Comparison of ENCODE assay signal across 13 mouse cellular contexts in genomic region chr16:7764383-7764782, GRCm38 (mm10).
DNase-seq lines count a peak whose midpoint lies in the region; ATAC-seq and TF ChIP-seq lines count a peak whose summit lies in the region.
"Had no signal": no experiment of that assay in that cellular context is flagged by ENCODE, and none has a peak within 500 bp of the region (broad histone marks: within the 10 kb centered on the region; RNA-seq: fewer than 3 reads in every experiment).

No protein-coding gene starts in this region.

- TF ChIP-seq CTCF in kidney, postnatal 0 days (IDR thresholded peaks at IDR 0.05; ENCODE audit: low read depth): no peak

- H3K9me3 ChIP-seq in kidney, postnatal 0 days (replicated peaks; ENCODE audit: low read length): no peaks in the 10 kb centered on the region
- H3K9me3 ChIP-seq in embryonic facial prominence, embryonic 11.5 days (replicated peaks; ENCODE audit: control insufficient read depth, low read length): no peaks in the 10 kb centered on the region
- no peaks in the 10 kb centered on the region for H3K9me3 ChIP-seq in liver, embryonic 12.5 days (replicated peaks)
- H3K9me3 ChIP-seq: neural tube, embryonic 12.5 days had no signal

- H3K4me3 ChIP-seq in kidney, postnatal 0 days (replicated peaks; ENCODE audit: low read depth, low read length): no peak overlapping the region
- no peak overlapping the region for H3K4me3 ChIP-seq in embryonic facial prominence, embryonic 11.5 days (ENCODE audit: low read depth, low read length)
- H3K4me3 ChIP-seq in liver, embryonic 12.5 days: no peak overlapping the region
- H3K4me3 ChIP-seq: neural tube, embryonic 12.5 days had no signal

- 29% methylated on average over 6 of the region's 6 CpGs for WGBS in kidney, postnatal 0 days
- WGBS in embryonic facial prominence, embryonic 11.5 days: 8% methylated on average over 6 of the region's 6 CpGs
- WGBS in liver, embryonic 12.5 days (ENCODE audit: insufficient replicate concordance): 45% methylated on average over 6 of the region's 6 CpGs

- no peak overlapping the region for H3K4me2 ChIP-seq in kidney, postnatal 0 days (ENCODE audit: low read length)
- H3K4me2 ChIP-seq in embryonic facial prominence, embryonic 11.5 days (ENCODE audit: low read depth, low read length): no peak overlapping the region
- no peak overlapping the region for H3K4me2 ChIP-seq in liver, embryonic 12.5 days
- H3K4me2 ChIP-seq: liver, embryonic 11.5 days; neural tube, embryonic 12.5 days had no signal

- H3K9ac ChIP-seq in kidney, postnatal 0 days (ENCODE audit: low read depth, low read length): no peak overlapping the region
- no peak overlapping the region for H3K9ac ChIP-seq in embryonic facial prominence, embryonic 11.5 days (replicated peaks; ENCODE audit: low read length)
- H3K9ac ChIP-seq in liver, embryonic 12.5 days: no peak overlapping the region
- H3K9ac ChIP-seq: neural tube, embryonic 12.5 days had no signal

- no peaks in the 10 kb centered on the region for H3K4me1 ChIP-seq in kidney, postnatal 0 days (replicated peaks; ENCODE audit: insufficient read depth, low read length)
- H3K4me1 ChIP-seq in embryonic facial prominence, embryonic 11.5 days (ENCODE audit: control insufficient read depth, insufficient read depth, low read length): no peaks in the 10 kb centered on the region
- H3K4me1 ChIP-seq in liver, embryonic 12.5 days: no peaks in the 10 kb centered on the region

- peak; percentile 73 for DNase-seq in kidney, postnatal 0 days (ENCODE audit: low spot score)
- no peak for DNase-seq in kidney, postnatal 14 days
- DNase-seq in embryonic facial prominence, embryonic 11.5 days (ENCODE audit: low spot score): peak; percentile 17
- DNase-seq in mesoderm, embryonic 11.5 days (ENCODE audit: low read depth, low spot score): peak; percentile 16
- peak; percentile 85 for DNase-seq in retina, postnatal 1 day
- DNase-seq: cerebellum, adult 11-12 months; thymus, adult 18-20 months had no signal

- H3K27me3 ChIP-seq in kidney, postnatal 0 days (ENCODE audit: insufficient read depth, low read length): no peaks in the 10 kb centered on the region
- H3K27me3 ChIP-seq in embryonic facial prominence, embryonic 11.5 days (ENCODE audit: control insufficient read depth, insufficient read depth, low read length): no peaks in the 10 kb centered on the region
- H3K27me3 ChIP-seq in liver, embryonic 12.5 days (replicated peaks): no peaks in the 10 kb centered on the region
- H3K27me3 ChIP-seq: neural tube, embryonic 12.5 days had no signal

- H3K36me3 ChIP-seq in kidney, postnatal 0 days (ENCODE audit: insufficient read depth, low read length): no peaks in the 10 kb centered on the region
- no peaks in the 10 kb centered on the region for H3K36me3 ChIP-seq in embryonic facial prominence, embryonic 11.5 days (replicated peaks; ENCODE audit: control insufficient read depth, insufficient read depth, low read depth, low read length)
- no peaks in the 10 kb centered on the region for H3K36me3 ChIP-seq in liver, embryonic 12.5 days
- H3K36me3 ChIP-seq: neural tube, embryonic 12.5 days had no signal

- peak; percentile 49 for ATAC-seq in kidney, postnatal 0 days (replicated peaks; ENCODE audit: low FRiP score, low read depth)
- 0 out of 2 replicates have a peak, but pooled peaks have one; percentile 56 for ATAC-seq in embryonic facial prominence, embryonic 11.5 days (replicated peaks; ENCODE audit: insufficient number of reproducible peaks, low FRiP score, low TSS enrichment, low read depth)
- no peak for ATAC-seq in liver, embryonic 12.5 days
- ATAC-seq in activated CD4-positive, CD25-positive, alpha-beta regulatory T cell, adult 4 months: no peak
- ATAC-seq: CD4-positive, CD25-positive, alpha-beta regulatory T cell, adult 4 months; intestine, postnatal 0 days had no signal

- H3K27ac ChIP-seq in kidney, postnatal 0 days: no peak overlapping the region
- no peak overlapping the region for H3K27ac ChIP-seq in embryonic facial prominence, embryonic 11.5 days (replicated peaks; ENCODE audit: low read depth, low read length)
- no peak overlapping the region for H3K27ac ChIP-seq in liver, embryonic 12.5 days
- H3K27ac ChIP-seq: neural tube, embryonic 12.5 days had no signal

Comparison
In these comparisons a context has a peak if more than half of its experiments do, and no peak if none do; other contexts are left out.
1. ATAC-seq: peak in kidney, postnatal 0 days (single experiment) and embryonic facial prominence, embryonic 11.5 days (single experiment); none in liver, embryonic 12.5 days (single experiment) and activated CD4-positive, CD25-positive, alpha-beta regulatory T cell, adult 4 months (single experiment).